10 mouse cellular contexts compared by ENCODE assay signal in genomic region chr2:31298814-31299213, GRCm38 (mm10). TPM values are rescaled to one million over a fixed set of nuclear protein-coding genes. Genes with fewer than 3 reads are reported as not detected.
DNase-seq lines count a peak whose midpoint lies in the region; ATAC-seq and TF ChIP-seq lines count a peak whose summit lies in the region.
"Had no signal": no experiment of that assay in that cellular context is flagged by ENCODE, and none has a peak within 500 bp of the region (broad histone marks: within the 10 kb centered on the region; RNA-seq: fewer than 3 reads in every experiment).

No protein-coding gene starts in this region.

- H3K4me2 ChIP-seq in heart, embryonic 13.5 days = peak overlapping the region; percentile 72
- H3K4me2 ChIP-seq in forebrain, embryonic 11.5 days (ENCODE audit: low read depth, low read length, severe bottlenecking) = peak overlapping the region; percentile 55; the same call in 1 of the 2 replicates
- peak overlapping the region; percentile 58; the same call in 1 of the 2 replicates for H3K4me2 ChIP-seq in liver, embryonic 16.5 days (ENCODE audit: low read depth, low read length)

- H3K27me3 ChIP-seq in heart, embryonic 13.5 days (replicated peaks) = no peaks in the 10 kb centered on the region
- H3K27me3 ChIP-seq in E14TG2a.4 (ENCODE audit: insufficient read depth, low read length) = no peaks in the 10 kb centered on the region
- H3K27me3 ChIP-seq in forebrain, embryonic 11.5 days (ENCODE audit: control insufficient read depth, insufficient read depth, low read length) = no peaks in the 10 kb centered on the region
- H3K27me3 ChIP-seq in liver, embryonic 16.5 days (ENCODE audit: control insufficient read depth, insufficient read depth, low read depth, low read length) = no peaks in the 10 kb centered on the region

- H3K4me3 ChIP-seq in heart, embryonic 13.5 days = peak overlapping the region; percentile 59
- 0 out of 2 replicates have a peak overlapping the region, but pooled peaks have one; percentile 65 for H3K4me3 ChIP-seq in E14TG2a.4 (replicated peaks; ENCODE audit: low read length)
- no peak overlapping the region for H3K4me3 ChIP-seq in forebrain, embryonic 11.5 days (ENCODE audit: low read depth, low read length)
- no peak overlapping the region for H3K4me3 ChIP-seq in liver, embryonic 16.5 days (ENCODE audit: low read depth, low read length)

- TF ChIP-seq CTCF in E14TG2a.4 (conservative IDR thresholded peaks at IDR 0.05; ENCODE audit: low read length) = no peak

- 33% methylated on average over 4 of the region's 4 CpGs for WGBS in heart, embryonic 13.5 days
- WGBS in forebrain, embryonic 11.5 days = 43% methylated on average over 4 of the region's 4 CpGs
- WGBS in liver, embryonic 16.5 days (ENCODE audit: insufficient replicate concordance) = 21% methylated on average over 4 of the region's 4 CpGs

- H3K36me3 ChIP-seq in heart, embryonic 13.5 days = peaks cover 5% of the 10 kb centered on the region
- H3K36me3 ChIP-seq in E14TG2a.4 (ENCODE audit: insufficient read depth, low read length) = no peaks in the 10 kb centered on the region
- no peaks in the 10 kb centered on the region for H3K36me3 ChIP-seq in forebrain, embryonic 11.5 days (ENCODE audit: control insufficient read depth, insufficient read depth, low read length)
- H3K36me3 ChIP-seq in liver, embryonic 16.5 days (ENCODE audit: control insufficient read depth, insufficient read depth) = no peaks in the 10 kb centered on the region

- no peak for DNase-seq in heart, postnatal 4 days
- DNase-seq in forebrain, embryonic 11.5 days (ENCODE audit: low spot score) = no peak
- no peak for DNase-seq in retina, embryonic 14.5 days (ENCODE audit: low spot score)
- no peak for DNase-seq in gastrocnemius, postnatal 25 days
- DNase-seq in cerebellum, postnatal 4 days (ENCODE audit: low spot score in 2 of 2) = no peak
- DNase-seq: thymus, postnatal 36 days had no signal

- H3K9me3 ChIP-seq in heart, embryonic 13.5 days = no peaks in the 10 kb centered on the region
- H3K9me3 ChIP-seq in E14TG2a.4 (ENCODE audit: low read length) = no peaks in the 10 kb centered on the region
- H3K9me3 ChIP-seq in forebrain, embryonic 11.5 days (ENCODE audit: control insufficient read depth, low read length) = no peaks in the 10 kb centered on the region
- no peaks in the 10 kb centered on the region for H3K9me3 ChIP-seq in liver, embryonic 16.5 days (replicated peaks; ENCODE audit: control insufficient read depth, low read length)

- H3K9ac ChIP-seq in heart, embryonic 13.5 days = peak overlapping the region; percentile 77; the same call in 1 of the 2 replicates
- no peak overlapping the region for H3K9ac ChIP-seq in forebrain, embryonic 11.5 days (ENCODE audit: low read length)
- H3K9ac ChIP-seq in liver, embryonic 16.5 days (ENCODE audit: low read depth, low read length) = no peak overlapping the region

- no peak for ATAC-seq in heart, embryonic 13.5 days (ENCODE audit: extremely low read depth, insufficient number of reproducible peaks, low FRiP score, low TSS enrichment)
- no peak for ATAC-seq in forebrain, embryonic 11.5 days (replicated peaks; ENCODE audit: low FRiP score)
- ATAC-seq in liver, embryonic 16.5 days (ENCODE audit: low read depth) = no peak

- H3K27ac ChIP-seq in heart, embryonic 13.5 days (replicated peaks) = no peak overlapping the region
- H3K27ac ChIP-seq in forebrain, embryonic 11.5 days (ENCODE audit: low read depth, low read length) = no peak overlapping the region
- H3K27ac ChIP-seq in liver, embryonic 16.5 days (ENCODE audit: low read length) = no peak overlapping the region

- peaks cover 16% of the 10 kb centered on the region for H3K4me1 ChIP-seq in heart, embryonic 13.5 days
- H3K4me1 ChIP-seq in E14TG2a.4 (replicated peaks; ENCODE audit: low read depth, low read length) = peaks cover 62% of the 10 kb centered on the region
- H3K4me1 ChIP-seq in forebrain, embryonic 11.5 days (replicated peaks; ENCODE audit: control insufficient read depth, insufficient read depth, low read length) = peaks cover 2% of the 10 kb centered on the region; the same call in 1 of the 2 replicates
- peaks cover 7% of the 10 kb centered on the region for H3K4me1 ChIP-seq in liver, embryonic 16.5 days (ENCODE audit: control insufficient read depth, low read depth, low read length)

RNA-seq across cellular contexts. Expression of gene Hmcn2, which starts 15.4 kb away (rescaled TPM):
- polyA plus RNA-seq in heart, embryonic 13.5 days (2015; fragmentation: Nextera tagmentation; extraction: Ambion mirVana) = 1.1 and 1.2 TPM in 2 replicates
- 1 to 10 TPM; 1.7 to 2.9 TPM for total RNA-seq in heart, postnatal 4 days (2021)
- polyA plus RNA-seq in forebrain, embryonic 11.5 days (2014; fragmentation: Nextera tagmentation; extraction: Ambion mirVana) = 0.09 TPM in 1 of 2 replicates, not detected in the other
- 0.96 and 1.2 TPM in 2 replicates for polyA plus RNA-seq in liver, embryonic 16.5 days (2015; fragmentation: Nextera tagmentation; extraction: Ambion mirVana)
- 10 to 100 TPM; 33.0 to 38.1 TPM for total RNA-seq in gastrocnemius, postnatal 25 days (2021)
- total RNA-seq: neutrophil, adult 5-6 weeks had no signal

RNA-seq across cellular contexts. Expression of gene Ncs1, which starts 53.2 kb away (rescaled TPM):
- 36.3 and 39.4 TPM in 2 replicates for polyA plus RNA-seq in heart, embryonic 13.5 days (2015; fragmentation: Nextera tagmentation; extraction: Ambion mirVana)
- 10 to 100 TPM; 23.8 to 34.2 TPM for total RNA-seq in heart, postnatal 4 days (2021)
- polyA plus RNA-seq in forebrain, embryonic 11.5 days (2014; fragmentation: Nextera tagmentation; extraction: Ambion mirVana) = 65.6 and 69.2 TPM in 2 replicates
- 0.78 and 1.1 TPM in 2 replicates for polyA plus RNA-seq in liver, embryonic 16.5 days (2015; fragmentation: Nextera tagmentation; extraction: Ambion mirVana)
- 1 to 10 TPM; 4.7 to 4.8 TPM for total RNA-seq in gastrocnemius, postnatal 25 days (2021)
- total RNA-seq: neutrophil, adult 5-6 weeks had no signal

Comparison
In these comparisons a context has a peak if more than half of its experiments do, and no peak if none do; other contexts are left out.
1. H3K4me3 ChIP-seq: peak in heart, embryonic 13.5 days (single experiment) and E14TG2a.4 (single experiment); none in forebrain, embryonic 11.5 days (single experiment) and liver, embryonic 16.5 days (single experiment).
2. RNA of gene Ncs1, which starts 53.2 kb away (polyA plus RNA-seq): 65.6 to 69.2 TPM in forebrain, embryonic 11.5 days and 36.3 to 39.4 TPM in heart, embryonic 13.5 days; 0.78 to 1.1 TPM in liver, embryonic 16.5 days; every median in the first group is over 10 times any median in the second.
3. Peak in every context shown above with its lines, with median percentiles within 50 percentile points of each other: H3K4me2 ChIP-seq.